Mouse (Mus musculus) E14TG2a.4 (cell line): ENCODE data around the gene Iqschfp.

ENCODE experiments used
- H3K27me3 ChIP-seq: 2 replicates; pipeline ENCODE4 v1.6.1; 2014; ENCODE audit warnings: low read length, control low read depth; ENCODE audit not compliant: insufficient read depth
- H3K36me3 ChIP-seq: 2 replicates; pipeline ENCODE4 v1.6.1; 2014; ENCODE audit warnings: low read length, control low read depth; ENCODE audit not compliant: insufficient read depth
- H3K4me1 ChIP-seq: replicated peaks from 2 replicates; pipeline ENCODE4 v1.6.1; 2014; ENCODE audit warnings: low read depth, low read length, control low read depth
- H3K4me3 ChIP-seq: replicated peaks from 2 replicates; pipeline ENCODE4 v1.5.1; 2014; ENCODE audit warnings: mild to moderate bottlenecking, low read length
- H3K9me3 ChIP-seq: 2 replicates; pipeline ENCODE4 v1.6.1; 2014; ENCODE audit warnings: low read length, control low read depth
- CTCF ChIP-seq: conservative IDR thresholded peaks from 2 replicates; pipeline ENCODE4 v1.5.1; 2014; ENCODE audit warnings: low read length
- NANOG ChIP-seq: IDR thresholded peaks from 2 replicates; pipeline ENCODE4 v1.6.1; 2014; ENCODE audit warnings: borderline replicate concordance, low read length, mixed read lengths
- POU5F1 ChIP-seq: IDR thresholded peaks from 2 replicates; pipeline ENCODE4 v1.6.1; 2014; ENCODE audit warnings: low read length, borderline replicate concordance

Iqschfp gene

DNA sequence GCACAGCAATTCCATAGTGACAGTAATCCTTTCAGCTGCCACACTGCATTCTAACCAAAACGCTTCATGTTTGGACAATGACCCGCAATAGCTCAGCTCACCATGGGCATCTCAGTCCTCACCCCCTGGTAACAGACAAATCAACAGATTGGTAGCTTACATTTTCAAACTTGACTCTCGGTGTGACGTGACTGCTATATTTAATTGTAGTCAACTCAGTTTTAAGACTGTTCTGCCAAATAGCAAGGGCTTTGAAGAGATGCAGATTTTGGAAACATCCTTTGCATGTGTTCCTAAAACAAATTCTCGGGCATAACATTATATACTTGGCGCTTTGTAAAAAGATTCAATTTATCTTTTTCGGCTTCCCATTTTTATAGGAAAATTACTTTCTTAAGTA lies 404.7 kb downstream of the Iqschfp start:
- H3K36me3 ChIP-seq: no peaks in the 10 kb centered on the region
- TF ChIP-seq NANOG (no peak), CTCF (no peak), POU5F1 (no peak)
- H3K4me1 ChIP-seq: no peaks in the 10 kb centered on the region
- no peaks in the 10 kb centered on the region for H3K9me3 ChIP-seq
- no peaks in the 10 kb centered on the region for H3K27me3 ChIP-seq
- H3K4me3 ChIP-seq: no peak overlapping the region

DNA sequence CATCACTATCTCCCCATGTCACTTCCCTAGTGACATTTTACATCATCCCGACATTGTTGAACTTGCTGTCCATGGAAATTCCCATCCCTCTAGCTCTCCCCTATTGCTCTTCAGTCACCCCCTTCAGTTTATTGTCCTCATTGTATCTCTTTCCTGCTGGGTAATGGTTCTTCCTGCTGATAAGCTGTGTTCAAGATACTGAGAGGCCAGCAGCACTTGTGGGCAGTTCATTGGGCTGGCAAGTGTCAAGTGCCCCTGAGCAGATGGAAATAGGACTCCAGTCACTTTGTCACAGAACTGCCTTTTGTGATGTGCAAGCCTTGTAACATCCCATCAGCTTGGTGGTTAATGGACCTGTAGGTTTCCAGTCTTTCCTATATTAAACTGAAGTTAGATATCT lies 413.6 kb downstream of the Iqschfp start:
- H3K27me3 ChIP-seq: peaks cover 12% of the 10 kb centered on the region
- TF ChIP-seq POU5F1 (no peak), CTCF (no peak), NANOG (no peak)

DNA sequence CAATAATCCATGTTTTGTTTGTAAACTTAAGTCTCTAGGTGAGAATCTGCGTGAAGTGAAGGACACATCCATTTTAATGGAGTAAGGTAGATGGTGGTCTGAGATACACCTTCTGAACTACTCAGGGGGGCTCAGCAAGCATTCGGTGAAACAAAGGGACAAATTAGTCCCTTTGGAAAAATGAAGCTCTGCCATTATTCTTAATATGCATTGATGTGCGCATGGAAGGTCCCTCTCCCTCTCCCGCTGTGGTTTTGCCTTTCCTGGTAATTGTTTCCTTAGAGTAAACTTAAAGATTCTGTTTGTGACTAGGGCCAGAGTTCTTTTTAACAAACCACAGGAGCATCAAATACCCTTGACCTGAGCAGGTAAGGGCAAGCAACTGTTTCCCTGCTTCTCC lies 414.7 kb downstream of the Iqschfp start:
- peaks cover 19% of the 10 kb centered on the region; the same call in 1 of the 2 replicates for H3K9me3 ChIP-seq
- H3K36me3 ChIP-seq: no peaks in the 10 kb centered on the region
- H3K4me3 ChIP-seq: no peak overlapping the region
- peaks cover 26% of the 10 kb centered on the region for H3K4me1 ChIP-seq
- TF ChIP-seq CTCF (no peak), POU5F1 (no peak), NANOG (peak; percentile 97)
- H3K27me3 ChIP-seq: peaks cover 12% of the 10 kb centered on the region

More for the DNA sequence above, 413.6 kb downstream of the Iqschfp start:
- Histone ChIP-seq H3K4me3 (no peak overlapping the region), H3K4me1 (peaks cover 26% of the 10 kb centered on the region), H3K9me3 (peaks cover 19% of the 10 kb centered on the region; the same call in 1 of the 2 replicates), H3K36me3 (no peaks in the 10 kb centered on the region)

- Histone ChIP-seq H3K4me3 (no peak overlapping the region), H3K9me3 (no peaks in the 10 kb centered on the region), H3K36me3 (no peaks in the 10 kb centered on the region), H3K4me1 (no peaks in the 10 kb centered on the region), H3K27me3 (no peaks in the 10 kb centered on the region)
- TF ChIP-seq CTCF (no peak), NANOG (no peak), POU5F1 (no peak)
Measured at GRCm38 (mm10) chr3:68325575-68325974, 433.5 kb downstream of the Iqschfp start.

GRCm38 (mm10) chr3:68332515-68332914 lies 440.5 kb downstream of the Iqschfp start:
- Histone ChIP-seq H3K4me1 (no peaks in the 10 kb centered on the region), H3K4me3 (no peak overlapping the region), H3K9me3 (no peaks in the 10 kb centered on the region), H3K27me3 (no peaks in the 10 kb centered on the region), H3K36me3 (no peaks in the 10 kb centered on the region)
- TF ChIP-seq POU5F1 (no peak), CTCF (no peak), NANOG (no peak)

DNA sequence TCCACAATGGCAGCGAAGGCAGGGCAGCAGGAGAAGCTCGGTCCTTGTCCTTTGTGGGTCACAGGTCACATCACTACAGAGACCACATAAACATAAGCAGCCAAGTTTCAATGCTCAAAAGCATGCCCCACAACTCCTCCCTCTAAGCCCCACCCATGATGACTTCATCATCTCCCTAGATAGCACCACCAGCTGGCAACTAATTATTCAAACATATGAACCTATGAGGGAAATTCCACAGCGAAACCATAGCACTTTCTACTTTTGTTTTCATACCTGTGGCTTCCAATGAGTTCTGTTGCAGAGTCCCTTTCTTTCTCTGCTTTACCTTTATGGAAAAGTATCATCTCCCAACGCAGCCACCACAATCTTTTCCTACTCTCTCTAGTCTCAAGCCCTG lies 443.5 kb downstream of the Iqschfp start:
- H3K4me1 ChIP-seq: no peaks in the 10 kb centered on the region
- H3K4me3 ChIP-seq: no peak overlapping the region
- no peaks in the 10 kb centered on the region for H3K27me3 ChIP-seq
- TF ChIP-seq POU5F1 (no peak), NANOG (no peak), CTCF (no peak)
- no peaks in the 10 kb centered on the region for H3K36me3 ChIP-seq
- no peaks in the 10 kb centered on the region for H3K9me3 ChIP-seq

DNA sequence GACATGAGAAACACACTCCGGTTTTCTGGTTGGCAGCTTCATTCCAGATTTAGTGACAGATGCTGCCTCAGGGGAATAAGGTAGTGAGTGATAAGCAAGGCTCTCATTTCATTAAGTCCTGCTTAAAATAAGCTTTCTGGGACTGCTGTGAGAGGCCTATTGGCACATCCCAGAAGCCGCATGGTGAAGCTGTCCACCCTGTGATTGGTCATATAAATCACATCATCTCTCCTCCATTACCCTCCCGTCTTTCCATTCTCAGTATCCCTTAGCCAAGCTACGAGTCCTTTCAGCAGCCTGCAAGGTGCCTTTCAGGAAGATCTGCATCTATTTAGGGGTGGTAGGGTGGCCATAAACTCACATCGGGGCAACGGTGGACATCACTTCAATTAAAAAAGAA lies 458.6 kb downstream of the Iqschfp start:
- no peak for TF ChIP-seq NANOG
- no peak for TF ChIP-seq CTCF
- TF ChIP-seq POU5F1: no peak
- Histone ChIP-seq H3K4me1 (no peaks in the 10 kb centered on the region), H3K4me3 (no peak overlapping the region), H3K36me3 (no peaks in the 10 kb centered on the region), H3K27me3 (no peaks in the 10 kb centered on the region), H3K9me3 (peaks cover 4% of the 10 kb centered on the region; the same call in 1 of the 2 replicates)

GRCm38 (mm10) chr3:68351461-68351860 lies 459.4 kb downstream of the Iqschfp start:
- no peak for TF ChIP-seq POU5F1
- no peak for TF ChIP-seq NANOG
- no peak for TF ChIP-seq CTCF
- Histone ChIP-seq H3K9me3 (peaks cover 4% of the 10 kb centered on the region; the same call in 1 of the 2 replicates), H3K4me3 (no peak overlapping the region)

GRCm38 (mm10) chr3:68352961-68353360 lies 460.9 kb downstream of the Iqschfp start:
- Histone ChIP-seq H3K4me1 (no peaks in the 10 kb centered on the region), H3K9me3 (peaks cover 4% of the 10 kb centered on the region; the same call in 1 of the 2 replicates), H3K36me3 (no peaks in the 10 kb centered on the region), H3K27me3 (no peaks in the 10 kb centered on the region), H3K4me3 (no peak overlapping the region)
- TF ChIP-seq POU5F1 (no peak), CTCF (peak; percentile 54), NANOG (no peak)

More at GRCm38 (mm10) chr3:68351461-68351860, 459.4 kb downstream of the Iqschfp start:
- Histone ChIP-seq H3K27me3 (no peaks in the 10 kb centered on the region), H3K4me1 (no peaks in the 10 kb centered on the region), H3K36me3 (no peaks in the 10 kb centered on the region)
